Mouse (Mus musculus): ENCODE results near the gene Ddx46.

Ddx46 gene

GRCm38 (mm10) chr13:55726598-55727119 is 91.8 kb downstream of the Ddx46 start:
- DNase-seq (ENCODE audit: low spot score), result no peak

DNA sequence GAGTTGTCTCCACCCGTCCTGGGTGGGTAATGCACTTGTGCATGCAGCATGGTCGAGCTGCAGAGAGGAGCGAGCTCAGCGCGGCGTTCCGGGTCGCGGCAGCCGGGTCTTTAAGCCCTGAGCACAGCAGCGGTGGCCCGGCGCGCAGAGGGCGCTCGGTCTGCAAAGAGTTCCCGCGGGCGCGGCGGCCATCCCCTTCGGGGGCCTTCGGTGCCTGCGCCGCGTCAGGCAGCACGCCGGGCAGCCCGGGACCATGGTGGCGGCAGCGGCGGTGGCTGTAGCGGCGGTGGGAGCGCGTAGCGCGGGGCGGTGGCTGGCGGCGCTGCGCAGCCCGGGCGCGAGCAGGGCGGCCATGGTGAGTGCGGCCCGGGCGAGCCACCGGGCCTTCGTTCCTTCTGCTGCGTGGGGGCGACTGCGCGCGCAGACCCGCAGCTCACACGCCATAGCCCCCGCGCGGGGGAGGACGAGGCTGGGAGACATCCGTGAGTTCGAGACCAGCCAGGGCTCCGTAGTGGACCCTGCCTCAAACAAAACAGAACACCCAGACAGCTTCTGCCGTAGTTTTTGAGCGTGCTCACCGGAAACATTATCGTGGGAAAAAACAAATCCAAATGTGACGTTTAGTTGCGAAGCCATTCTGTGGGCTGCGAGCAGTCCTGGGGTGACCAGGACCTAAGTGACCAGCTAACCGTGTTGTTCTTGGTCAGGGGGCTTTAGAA is 92.5 kb downstream of the Ddx46 start, which contains the start of gene Pcbd2:
Gene Pcbd2 (plus strand): TSS at position 249 of the 719 bp plus-strand sequence.
- DNase-seq (ENCODE audit: low spot score), result peak; percentile 81

DNA sequence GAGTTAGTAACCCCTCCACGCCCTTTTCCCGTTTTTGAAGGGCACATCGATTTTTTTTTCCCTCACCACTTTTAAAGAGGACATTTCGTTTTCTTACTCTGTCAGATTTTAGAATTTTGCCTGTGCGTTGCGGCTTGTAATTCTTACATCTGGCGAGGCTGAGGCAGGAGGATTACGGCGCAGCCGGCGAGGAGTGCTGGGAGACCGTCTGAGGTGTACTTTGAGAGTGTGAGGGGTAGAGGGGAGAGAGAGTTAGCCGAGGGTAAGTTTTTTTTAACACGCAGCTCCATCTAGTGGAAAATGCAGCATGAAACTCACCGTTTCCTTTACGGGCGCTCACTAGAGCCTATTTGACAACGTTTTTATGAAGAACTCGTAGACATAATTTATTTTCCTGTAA is 93.0 kb downstream of the Ddx46 start:
- DNase-seq (ENCODE audit: low spot score), result peak; percentile 37

DNA sequence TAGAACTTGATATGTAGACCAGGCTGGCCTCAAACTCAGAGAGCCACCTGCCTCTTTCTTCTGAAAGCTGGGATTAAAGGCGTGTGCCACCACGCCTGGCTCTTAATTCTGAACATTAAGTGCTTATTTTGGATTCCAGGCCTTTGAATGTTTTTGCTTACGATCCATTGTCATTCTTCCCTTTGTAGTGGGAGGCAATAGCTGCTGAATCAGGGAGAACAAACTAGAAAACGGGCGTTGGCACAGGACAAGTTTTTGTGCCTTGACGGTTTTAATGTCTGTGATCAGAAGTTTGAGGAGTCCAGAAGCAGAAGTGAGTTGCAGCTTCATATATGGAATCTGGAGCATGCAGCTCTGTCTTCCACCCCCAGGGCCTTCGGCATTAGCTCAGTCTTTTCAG is 95.9 kb downstream of the Ddx46 start:
- DNase-seq (ENCODE audit: low spot score), result no peak

Measured in ovary, adult 18-20 months (tissue).